Mouse (Mus musculus): ENCODE data around the gene Flt3. TPM values are rescaled to one million over a fixed set of nuclear protein-coding genes. Genes with fewer than 3 reads are reported as not detected.

Flt3 gene
- polyA plus RNA-seq, 1 experiment from 2014 or later, result 0.20 TPM

- H3K4me1 ChIP-seq (replicated peaks), result 0 out of 2 replicates have a peak, but pooled peaks cover 3% of the 10 kb centered on the region
- no peak overlapping the region for H3K4me3 ChIP-seq
- no peaks in the 10 kb centered on the region for H3K36me3 ChIP-seq
- peaks cover 3% of the 10 kb centered on the region; the same call in 1 of the 2 replicates for H3K9me3 ChIP-seq (replicated peaks)
- no peak overlapping the region for H3K4me2 ChIP-seq
- no peak overlapping the region for H3K27ac ChIP-seq (ENCODE audit: poor library complexity, severe bottlenecking)
- peaks cover 16% of the 10 kb centered on the region for H3K27me3 ChIP-seq (replicated peaks)
- ATAC-seq (ENCODE audit: insufficient number of reproducible peaks, low FRiP score), result no peak
- WGBS, result 82% methylated on average over 5 of the region's 5 CpGs
- H3K9ac ChIP-seq, result no peak overlapping the region
These were observed 72.7 kb downstream of the Flt3 start for GRCm38 (mm10) chr5:147327636-147328035.

- Histone ChIP-seq H3K4me3 (no peak overlapping the region), H3K27me3 (replicated peaks) (peaks cover 31% of the 10 kb centered on the region), H3K9me3 (replicated peaks) (peaks cover 3% of the 10 kb centered on the region; the same call in 1 of the 2 replicates), H3K36me3 (no peaks in the 10 kb centered on the region), H3K4me2 (no peak overlapping the region), H3K4me1 (replicated peaks) (0 out of 2 replicates have a peak, but pooled peaks cover 3% of the 10 kb centered on the region), H3K27ac (ENCODE audit: poor library complexity, severe bottlenecking) (no peak overlapping the region), H3K9ac (no peak overlapping the region)
- 74% methylated on average over 11 of the region's 11 CpGs for WGBS
- no peak for ATAC-seq (ENCODE audit: insufficient number of reproducible peaks, low FRiP score)
These were observed 74.4 kb downstream of the Flt3 start for GRCm38 (mm10) chr5:147325931-147326330.

GRCm38 (mm10) chr5:147323237-147323917 lies 76.9 kb downstream of the Flt3 start:
- H3K4me3 ChIP-seq, result no peak overlapping the region
- H3K4me1 ChIP-seq (replicated peaks), result 0 out of 2 replicates have a peak, but pooled peaks cover 3% of the 10 kb centered on the region
- WGBS, result 9% methylated on average over 17 of the region's 17 CpGs
- H3K36me3 ChIP-seq, result no peaks in the 10 kb centered on the region
- H3K4me2 ChIP-seq, result no peak overlapping the region
- H3K9me3 ChIP-seq (replicated peaks), result peaks cover 3% of the 10 kb centered on the region; the same call in 1 of the 2 replicates
- no peak overlapping the region for H3K27ac ChIP-seq (ENCODE audit: poor library complexity, severe bottlenecking)
- no peak for ATAC-seq (ENCODE audit: insufficient number of reproducible peaks, low FRiP score)
- no peak overlapping the region for H3K9ac ChIP-seq
- peaks cover 44% of the 10 kb centered on the region for H3K27me3 ChIP-seq (replicated peaks)

- 66% methylated on average over 8 of the region's 8 CpGs for WGBS
These were observed 78.1 kb downstream of the Flt3 start, which contains the start of gene Urad for GRCm38 (mm10) chr5:147322183-147322582. TSS of gene Urad (minus strand) at chr5:147322440.

GRCm38 (mm10) chr5:147319653-147320052 lies 80.6 kb downstream of the Flt3 start:
- Histone ChIP-seq H3K4me1 (replicated peaks) (peaks cover 13% of the 10 kb centered on the region), H3K4me3 (no peak overlapping the region), H3K4me2 (no peak overlapping the region), H3K27me3 (replicated peaks) (peaks cover 81% of the 10 kb centered on the region), H3K27ac (ENCODE audit: poor library complexity, severe bottlenecking) (no peak overlapping the region), H3K9me3 (replicated peaks) (no peaks in the 10 kb centered on the region), H3K9ac (no peak overlapping the region), H3K36me3 (no peaks in the 10 kb centered on the region)
- no peak for ATAC-seq (ENCODE audit: insufficient number of reproducible peaks, low FRiP score)

More at GRCm38 (mm10) chr5:147322183-147322582, 78.1 kb downstream of the Flt3 start, which contains the start of gene Urad:
- no peak within 1 kb of the TSS for H3K9ac ChIP-seq
- H3K27ac ChIP-seq (ENCODE audit: poor library complexity, severe bottlenecking), result no peak within 1 kb of the TSS
- H3K36me3 ChIP-seq, result no peaks in the 10 kb centered on the region
- H3K4me3 ChIP-seq, result no peak within 1 kb of the TSS
- H3K27me3 ChIP-seq (replicated peaks), result peaks cover 56% of the 10 kb centered on the region
- no peak for ATAC-seq (ENCODE audit: insufficient number of reproducible peaks, low FRiP score)
- 0 out of 2 replicates have a peak, but pooled peaks cover 3% of the 10 kb centered on the region for H3K4me1 ChIP-seq (replicated peaks)
- H3K4me2 ChIP-seq, result no peak within 1 kb of the TSS
- H3K9me3 ChIP-seq (replicated peaks), result no peaks in the 10 kb centered on the region

- WGBS, result 26% methylated on average over 7 of the region's 7 CpGs
- Histone ChIP-seq H3K4me2 (no peak overlapping the region), H3K27me3 (replicated peaks) (peaks cover 94% of the 10 kb centered on the region), H3K9me3 (replicated peaks) (no peaks in the 10 kb centered on the region), H3K4me1 (replicated peaks) (peaks cover 10% of the 10 kb centered on the region), H3K36me3 (no peaks in the 10 kb centered on the region), H3K9ac (no peak overlapping the region), H3K4me3 (no peak overlapping the region), H3K27ac (ENCODE audit: poor library complexity, severe bottlenecking) (no peak overlapping the region)
- ATAC-seq (ENCODE audit: insufficient number of reproducible peaks, low FRiP score), result no peak
These were observed 82.3 kb downstream of the Flt3 start for GRCm38 (mm10) chr5:147317991-147318390.

GRCm38 (mm10) chr5:147317321-147317720 lies 83.0 kb downstream of the Flt3 start:
- Histone ChIP-seq H3K36me3 (no peaks in the 10 kb centered on the region), H3K4me3 (no peak overlapping the region), H3K27ac (ENCODE audit: poor library complexity, severe bottlenecking) (no peak overlapping the region), H3K27me3 (replicated peaks) (peaks cover 94% of the 10 kb centered on the region), H3K4me2 (no peak overlapping the region), H3K9me3 (replicated peaks) (no peaks in the 10 kb centered on the region), H3K9ac (no peak overlapping the region), H3K4me1 (replicated peaks) (peaks cover 10% of the 10 kb centered on the region)
- 9% methylated on average over 7 of the region's 7 CpGs for WGBS
- no peak for ATAC-seq (ENCODE audit: insufficient number of reproducible peaks, low FRiP score)

- under 1% methylated on average over 25 of the region's 25 CpGs for WGBS
- peak overlapping the region; percentile 26 for H3K4me3 ChIP-seq
- no peak for ATAC-seq (ENCODE audit: insufficient number of reproducible peaks, low FRiP score)
These were observed 84.7 kb downstream of the Flt3 start for GRCm38 (mm10) chr5:147315432-147316075.

GRCm38 (mm10) chr5:147314646-147315431 lies 85.5 kb downstream of the Flt3 start:
- no peaks in the 10 kb centered on the region for H3K36me3 ChIP-seq
- H3K27ac ChIP-seq (ENCODE audit: poor library complexity, severe bottlenecking), result no peak overlapping the region
- WGBS, result 1% methylated on average over 39 of the region's 39 CpGs
- no peaks in the 10 kb centered on the region for H3K9me3 ChIP-seq (replicated peaks)
- ATAC-seq (ENCODE audit: insufficient number of reproducible peaks, low FRiP score), result 0 out of 2 replicates have a peak, but pooled peaks have one; percentile 42
- H3K9ac ChIP-seq, result no peak overlapping the region
- peak overlapping the region; percentile 26 for H3K4me3 ChIP-seq
- peaks cover 91% of the 10 kb centered on the region for H3K27me3 ChIP-seq (replicated peaks)
- peak overlapping the region; percentile 52 for H3K4me2 ChIP-seq
- H3K4me1 ChIP-seq (replicated peaks), result peaks cover 10% of the 10 kb centered on the region

More at GRCm38 (mm10) chr5:147315432-147316075, 84.7 kb downstream of the Flt3 start:
- no peak overlapping the region for H3K27ac ChIP-seq (ENCODE audit: poor library complexity, severe bottlenecking)
- H3K4me1 ChIP-seq (replicated peaks), result peaks cover 10% of the 10 kb centered on the region
- H3K36me3 ChIP-seq, result no peaks in the 10 kb centered on the region
- H3K4me2 ChIP-seq, result peak overlapping the region; percentile 52
- H3K9me3 ChIP-seq (replicated peaks), result no peaks in the 10 kb centered on the region
- peaks cover 91% of the 10 kb centered on the region for H3K27me3 ChIP-seq (replicated peaks)
- no peak overlapping the region for H3K9ac ChIP-seq

- H3K9me3 ChIP-seq (replicated peaks), result no peaks in the 10 kb centered on the region
- 1% methylated on average over 27 of the region's 27 CpGs for WGBS
- H3K4me2 ChIP-seq, result no peak overlapping the region
- no peak overlapping the region for H3K4me3 ChIP-seq
- H3K27ac ChIP-seq (ENCODE audit: poor library complexity, severe bottlenecking), result no peak overlapping the region
- no peak for ATAC-seq (ENCODE audit: insufficient number of reproducible peaks, low FRiP score)
- H3K4me1 ChIP-seq (replicated peaks), result peaks cover 10% of the 10 kb centered on the region
- peaks cover 97% of the 10 kb centered on the region for H3K27me3 ChIP-seq (replicated peaks)
- no peak overlapping the region for H3K9ac ChIP-seq
- no peaks in the 10 kb centered on the region for H3K36me3 ChIP-seq
These were observed 87.2 kb downstream of the Flt3 start for GRCm38 (mm10) chr5:147312830-147313685.
